Mouse (Mus musculus) T-cell, adult 2 months (primary cell): ENCODE results near the gene Flt3l.

Source experiments
- DNase-seq: peaks from one replicate; pipeline ENCODE4 v3.0.0; 2022; ENCODE audit warnings: low spot score

Gene Flt3l

DNA sequence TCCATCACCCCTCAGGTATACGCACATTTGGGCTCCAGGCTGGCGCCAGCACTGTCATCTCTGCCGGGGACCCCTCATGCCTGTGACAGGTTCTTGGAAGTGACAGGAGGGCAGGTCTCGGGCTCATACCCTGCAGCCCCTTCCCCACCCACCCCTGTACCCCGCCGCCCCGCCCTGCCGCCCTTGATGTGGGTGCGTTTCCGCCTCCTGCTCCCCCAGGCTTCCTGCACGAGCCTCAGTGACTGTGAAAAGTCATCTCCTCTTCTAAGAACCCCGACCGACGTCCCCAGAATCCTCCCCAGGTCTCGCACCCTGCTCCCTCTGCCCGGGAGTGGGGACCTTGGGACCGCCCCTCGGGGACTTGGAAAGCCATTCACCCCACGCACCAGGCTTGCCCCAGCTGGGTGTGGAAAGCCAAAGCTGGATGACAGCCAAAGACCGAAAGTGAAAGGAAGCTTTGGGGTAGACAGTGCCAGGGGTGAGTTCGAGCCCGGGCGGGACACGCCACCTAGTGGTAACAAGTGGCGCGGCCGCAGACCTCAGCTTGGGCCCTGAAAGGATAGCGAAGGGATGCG is at the start of gene Flt3l, which contains the start of gene Gm45713:
TSS of gene Flt3l (minus strand) at position 440 of the 575 bp plus-strand sequence.
TSS of gene Gm45713 (minus strand) at position 239 of the 575 bp plus-strand sequence.
- DNase-seq: peak; percentile 92

DNA sequence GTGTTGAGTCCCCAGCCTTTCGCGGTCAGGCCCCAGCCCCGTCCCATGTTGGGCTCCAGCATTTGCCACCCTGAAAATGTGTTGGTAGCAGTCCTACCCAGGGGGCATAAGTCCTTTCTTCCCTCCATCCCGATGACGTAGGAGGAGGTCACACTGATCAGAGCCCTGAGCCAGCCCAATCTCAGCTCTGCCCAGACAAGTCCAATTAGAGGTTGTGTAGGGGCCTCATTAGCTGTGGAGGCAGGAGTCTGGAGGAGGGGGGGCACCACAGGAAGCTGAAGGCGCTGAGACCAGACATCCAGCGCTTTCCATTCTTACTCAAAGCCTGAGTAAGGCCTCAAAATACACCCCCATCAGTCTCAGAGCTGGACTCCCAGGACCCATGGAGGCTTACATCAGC is 49.7 kb upstream of the Flt3l start:
- no peak for DNase-seq

DNA sequence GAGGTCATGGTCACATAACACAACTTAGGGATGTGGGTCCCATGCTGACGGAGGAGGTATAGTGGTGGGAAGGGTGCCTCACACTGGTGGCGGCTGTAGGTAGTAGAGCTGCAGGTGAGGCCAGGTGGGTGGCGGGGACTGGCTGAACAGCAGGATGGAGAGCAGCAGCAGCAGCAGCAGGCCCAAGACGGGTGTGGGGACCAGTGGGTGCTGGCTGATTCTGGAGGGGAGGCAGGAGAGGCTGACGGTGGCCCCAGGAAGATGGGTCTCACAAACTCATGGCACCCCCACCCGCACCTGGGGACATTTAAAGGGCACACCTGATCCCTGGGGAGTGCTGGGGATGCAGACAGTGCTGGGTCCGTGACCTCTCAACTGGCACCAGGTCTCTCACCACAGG is 47.4 kb upstream of the Flt3l start:
- DNase-seq: no peak

DNA sequence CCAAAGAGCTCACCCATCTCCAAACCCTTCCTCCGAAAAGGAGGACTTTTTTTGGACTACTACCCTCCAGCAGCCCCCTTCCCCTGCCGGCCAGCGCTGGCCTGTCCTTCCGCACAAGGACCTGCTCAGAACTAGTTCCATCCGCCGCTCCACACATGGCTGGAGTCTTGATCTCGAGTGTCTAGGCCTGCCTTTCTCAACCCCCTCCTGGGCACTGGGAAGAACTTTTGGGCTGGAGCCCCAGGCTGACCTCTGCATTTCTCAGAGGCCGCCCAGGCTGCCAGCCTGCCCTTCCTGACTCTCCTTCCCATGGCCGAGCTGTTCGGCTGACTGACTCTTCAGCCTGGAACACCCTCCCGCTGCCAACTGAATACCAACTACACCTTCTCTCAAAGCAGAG is 46.4 kb upstream of the Flt3l start:
- DNase-seq: no peak

DNA sequence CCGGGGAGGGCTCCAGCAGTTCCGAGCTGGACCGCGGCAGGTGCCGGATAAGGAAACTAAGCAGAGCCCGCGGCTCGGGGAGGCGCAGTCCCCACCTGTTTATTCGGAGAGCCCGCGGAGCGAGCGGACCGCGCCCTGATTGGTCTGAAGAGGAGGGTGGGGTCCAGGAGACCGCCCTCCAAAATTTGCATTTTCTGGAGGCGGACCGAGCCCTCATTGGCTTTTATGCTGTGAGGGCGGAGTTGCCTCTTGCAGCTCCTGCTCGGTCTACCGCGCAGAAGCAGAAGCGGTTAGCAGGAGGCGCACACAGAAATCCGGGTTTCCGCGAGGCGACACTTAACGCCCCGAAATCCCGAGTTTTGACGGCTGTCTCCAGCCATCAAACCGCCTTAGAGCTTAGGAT is 46.0 kb upstream of the Flt3l start:
- peak; percentile 84 for DNase-seq

DNA sequence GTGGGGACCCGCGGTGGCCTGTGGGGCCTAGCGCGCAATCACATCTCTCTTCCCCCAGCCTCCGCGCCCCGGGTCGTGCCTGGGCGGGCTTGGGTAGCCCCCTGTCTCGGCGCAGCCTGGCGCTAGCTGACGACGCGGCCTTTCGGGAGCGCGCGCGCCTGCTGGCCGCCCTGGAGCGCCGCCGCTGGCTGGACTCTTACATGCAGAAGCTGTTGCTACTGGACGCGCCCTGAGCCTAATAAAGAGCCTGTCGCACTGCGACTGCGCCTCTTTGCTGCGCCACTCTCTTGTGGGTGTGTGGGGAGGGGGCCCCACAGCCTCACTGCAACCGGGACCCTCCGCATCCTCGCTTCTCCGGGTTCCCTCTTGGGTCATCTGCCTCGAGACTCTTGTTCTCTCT is 45.3 kb upstream of the Flt3l start:
- DNase-seq: no peak

DNA sequence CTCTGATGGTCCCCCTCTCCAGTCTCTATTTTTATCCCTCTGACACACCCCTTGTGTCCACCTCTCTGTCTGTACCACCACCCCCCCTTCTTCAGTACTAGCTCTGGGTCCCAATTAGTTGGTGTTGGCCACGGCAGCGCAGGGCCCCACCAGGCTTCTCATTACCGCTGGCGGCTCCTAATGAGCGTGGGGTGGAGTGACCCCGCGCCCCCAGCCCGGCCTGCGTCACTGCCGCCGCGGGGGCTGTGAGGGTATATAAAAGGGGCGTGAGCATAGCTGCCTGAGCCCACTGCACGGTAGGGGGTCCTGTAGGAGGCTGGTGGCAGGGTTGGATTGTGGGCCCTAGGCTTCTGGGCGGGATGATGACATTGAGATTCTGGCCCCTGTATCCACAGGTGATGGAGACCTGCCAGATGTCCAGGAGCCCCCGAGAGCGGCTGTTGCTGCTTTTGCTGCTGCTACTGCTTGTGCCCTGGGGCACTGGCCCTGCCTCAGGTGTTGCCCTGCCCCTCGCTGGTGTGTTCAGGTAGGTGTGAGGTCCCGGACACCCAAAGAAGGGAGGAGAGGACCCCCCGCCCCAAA is 44.8 kb upstream of the Flt3l start, which contains the start of gene Pth2:
TSS of gene Pth2 (plus strand) at position 100 of the 582 bp plus-strand sequence.
- DNase-seq: no peak

DNA sequence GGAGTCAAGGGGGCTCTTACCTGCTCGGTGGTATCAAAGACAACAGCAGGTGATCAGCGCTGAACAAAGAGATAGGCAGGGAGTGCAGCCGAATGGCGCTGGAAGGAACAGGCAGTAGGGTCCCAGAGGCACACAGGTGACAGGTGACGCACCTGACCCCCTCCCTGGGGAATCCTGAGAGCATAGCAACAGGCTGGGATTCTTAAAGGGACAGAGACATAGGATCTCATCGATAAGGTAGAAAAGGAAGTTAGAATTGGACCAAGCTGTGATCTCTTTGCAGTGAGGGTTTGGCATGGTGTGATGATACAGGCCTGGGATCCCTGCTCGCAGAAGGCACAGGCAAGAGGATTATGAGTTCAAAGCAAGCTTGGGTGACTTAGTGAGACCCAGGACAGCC is 43.2 kb upstream of the Flt3l start, which contains the start of gene Gfy:
TSS of gene Gfy (minus strand) at position 101 of the 400 bp plus-strand sequence.
- no peak for DNase-seq

DNA sequence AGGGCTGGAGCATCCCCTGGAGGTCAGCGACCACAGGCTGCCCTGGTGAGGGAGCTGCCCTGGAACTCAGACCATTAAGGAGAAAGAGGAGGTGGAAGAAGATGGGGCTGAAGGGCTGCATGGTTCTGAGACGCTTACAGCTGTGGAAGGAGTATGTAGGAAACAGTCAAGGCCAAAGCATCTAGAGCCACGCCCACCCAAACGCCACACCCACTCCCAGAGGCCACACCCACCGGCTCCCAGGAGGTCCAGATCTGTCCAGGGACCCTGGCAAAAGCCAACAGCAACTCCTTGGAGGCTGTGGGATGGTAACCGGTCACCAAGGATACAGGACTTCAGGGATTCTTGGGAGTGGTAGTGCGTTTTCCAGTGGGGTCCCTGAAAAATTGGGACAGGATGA is 42.3 kb upstream of the Flt3l start:
- no peak for DNase-seq

DNA sequence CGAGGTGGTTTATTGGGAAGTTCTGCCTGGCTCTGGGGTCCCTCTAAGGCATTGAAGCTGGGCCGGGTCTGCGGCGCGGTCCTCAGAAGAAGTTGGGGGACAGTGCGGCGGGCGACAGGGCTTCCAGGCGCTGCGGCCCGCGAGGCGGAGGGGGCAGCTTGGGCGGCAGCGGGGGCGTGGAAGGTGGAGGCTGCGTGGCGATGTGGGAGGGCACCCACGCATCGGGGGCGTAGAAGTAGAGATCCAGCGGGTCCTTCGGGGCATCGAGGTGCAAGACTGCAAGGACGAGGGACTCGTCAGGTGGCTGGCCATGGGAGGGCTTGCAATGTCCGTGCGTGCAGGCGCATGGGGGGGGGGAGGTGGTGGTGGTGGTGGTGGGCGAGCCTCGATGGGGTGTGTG is 40.1 kb upstream of the Flt3l start:
- no peak for DNase-seq

DNA sequence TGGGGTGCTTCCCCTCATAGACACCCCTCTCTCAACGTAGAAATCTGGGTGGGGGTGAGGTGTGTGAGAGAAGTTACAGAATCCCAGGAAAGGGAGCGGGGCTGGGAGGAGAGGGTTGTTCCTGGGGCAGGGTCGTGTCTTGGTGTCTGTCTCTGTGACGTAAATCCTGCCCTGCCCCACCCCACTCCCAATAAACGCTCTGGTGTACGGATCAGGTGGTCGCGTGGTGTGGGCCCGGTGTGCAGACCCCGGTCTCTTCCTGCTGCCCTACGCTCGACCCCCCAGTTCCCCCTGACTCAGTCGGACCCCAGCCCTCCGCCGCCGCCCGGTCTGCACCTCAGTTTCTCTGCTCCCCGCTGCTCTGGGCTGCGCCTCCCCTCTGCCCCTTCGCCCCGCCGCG is 39.7 kb upstream of the Flt3l start:
- no peak for DNase-seq

DNA sequence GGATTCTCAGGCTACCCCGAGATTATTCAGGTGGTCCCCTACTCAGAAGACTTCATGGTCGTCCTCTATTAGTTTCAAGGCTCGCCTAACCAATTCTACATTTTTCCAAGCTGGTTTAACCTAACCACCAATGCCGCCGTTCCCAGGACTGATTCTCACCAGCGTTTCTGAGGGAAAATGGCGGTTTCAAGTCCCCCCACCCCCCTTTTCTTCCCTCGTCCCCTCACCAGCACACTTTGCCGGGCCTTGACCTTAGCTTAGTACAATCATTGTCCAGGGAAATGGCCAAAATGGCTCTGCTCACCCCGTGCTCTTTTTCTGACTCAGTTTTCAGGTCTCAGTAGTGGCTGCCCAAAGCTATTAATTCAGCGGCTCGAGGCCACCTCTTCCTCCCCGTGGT is 39.2 kb upstream of the Flt3l start:
- no peak for DNase-seq

DNA sequence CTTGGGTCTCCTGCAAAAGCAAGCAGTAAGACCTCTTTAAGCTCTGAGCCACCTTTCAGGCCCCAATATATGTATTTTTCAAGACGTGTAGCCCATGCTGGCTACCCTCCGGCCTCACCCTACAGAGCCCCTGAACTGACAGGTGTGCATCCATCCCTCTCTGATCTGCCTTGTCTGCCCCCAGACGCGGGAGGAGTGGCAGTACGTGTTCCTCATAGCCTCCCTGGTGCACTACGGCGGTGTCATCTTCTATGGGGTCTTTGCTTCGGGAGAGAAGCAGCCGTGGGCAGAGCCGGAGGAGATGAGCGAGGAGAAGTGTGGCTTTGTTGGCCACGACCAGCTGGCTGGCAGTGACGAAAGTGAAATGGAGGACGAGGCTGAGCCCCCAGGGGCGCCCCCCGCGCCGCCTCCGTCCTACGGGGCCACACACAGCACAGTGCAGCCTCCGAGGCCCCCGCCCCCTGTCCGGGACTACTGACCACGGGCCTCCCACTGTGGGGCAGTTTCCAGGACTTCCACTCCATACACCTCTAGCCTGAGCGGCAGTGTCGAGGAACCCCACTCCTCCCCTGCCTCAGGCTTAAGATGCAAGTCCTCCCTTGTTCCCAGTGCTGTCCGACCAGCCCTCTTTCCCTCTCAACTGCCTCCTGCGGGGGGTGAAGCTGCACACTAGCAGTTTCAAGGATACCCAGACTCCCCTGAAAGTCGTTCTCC is 38.5 kb upstream of the Flt3l start:
- DNase-seq: no peak

DNA sequence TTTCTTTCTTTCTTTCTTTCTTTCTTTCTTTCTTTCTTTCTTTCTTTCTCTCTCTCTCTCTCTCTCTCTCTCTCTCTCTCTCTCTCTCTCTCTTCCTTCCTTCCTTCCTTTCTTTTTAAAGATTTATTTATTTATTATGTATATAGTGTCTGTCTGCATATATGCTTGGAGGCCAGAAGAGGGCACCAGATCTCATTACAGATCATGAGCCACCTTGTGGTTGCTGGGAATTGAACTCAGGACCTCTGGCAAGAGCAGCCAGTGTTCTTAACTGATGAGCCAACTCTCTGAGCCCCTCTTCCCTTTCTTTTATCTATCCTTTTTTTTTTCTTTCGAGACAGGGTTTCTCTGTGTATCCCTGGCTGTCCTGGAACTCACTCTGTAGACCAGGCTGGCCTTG is 37.5 kb upstream of the Flt3l start:
- DNase-seq: peak; percentile 36

DNA sequence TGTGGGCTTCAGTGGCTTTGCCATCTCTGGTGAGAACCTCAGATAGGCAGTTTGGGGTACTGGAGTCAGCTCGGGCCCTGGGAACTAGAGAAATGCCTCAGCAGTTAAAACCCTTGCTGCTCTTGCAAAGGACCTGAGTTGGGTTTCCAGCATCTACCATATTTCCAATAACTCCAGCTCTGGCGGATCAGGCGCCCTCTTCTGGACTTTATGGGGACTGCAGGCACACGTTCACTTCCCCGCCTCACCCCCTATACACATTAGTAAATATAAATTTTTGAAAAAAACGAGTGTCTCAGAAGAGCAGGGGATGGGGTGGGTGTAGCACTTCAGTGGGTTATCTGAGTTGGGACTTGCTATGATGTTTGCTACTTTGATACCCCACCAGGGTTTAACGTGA is 36.7 kb upstream of the Flt3l start:
- DNase-seq: peak; percentile 37

DNA sequence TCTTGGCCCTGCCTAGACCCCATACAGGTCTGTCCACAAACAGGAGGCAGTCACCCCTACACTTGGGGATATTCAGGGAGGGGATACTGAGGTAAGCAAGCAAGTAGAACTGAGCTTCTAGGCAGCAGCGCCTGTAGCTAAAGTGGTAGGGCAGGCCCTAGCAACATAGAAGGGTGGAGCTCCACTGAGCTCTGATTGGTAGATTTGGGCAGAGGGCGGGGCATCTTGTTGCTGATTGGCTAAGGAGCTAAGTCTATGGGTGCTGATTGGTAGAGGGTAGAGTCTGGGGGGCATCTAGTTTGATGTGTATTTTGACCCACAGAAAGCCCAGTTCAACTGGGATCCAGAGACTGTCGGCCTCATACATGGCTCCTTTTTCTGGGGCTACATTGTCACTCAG is 33.3 kb upstream of the Flt3l start:
- no peak for DNase-seq

DNA sequence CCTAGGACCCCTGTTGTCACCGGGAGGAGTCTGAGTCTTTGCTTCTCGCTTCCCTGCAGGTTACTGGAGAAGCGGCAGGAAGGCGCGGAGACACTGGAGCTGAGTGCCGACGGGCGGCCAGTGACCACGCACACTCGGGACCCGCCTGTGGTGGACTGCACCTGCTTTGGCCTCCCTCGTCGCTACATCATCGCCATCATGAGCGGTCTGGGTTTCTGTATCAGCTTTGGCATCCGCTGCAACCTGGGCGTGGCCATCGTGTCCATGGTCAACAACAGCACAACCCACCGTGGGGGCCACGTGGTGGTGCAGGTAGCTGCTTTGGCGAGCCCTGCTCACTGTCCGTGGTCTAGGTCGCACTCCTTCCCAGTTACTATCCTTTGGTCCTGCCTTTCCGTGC is 32.4 kb upstream of the Flt3l start:
- no peak for DNase-seq

DNA sequence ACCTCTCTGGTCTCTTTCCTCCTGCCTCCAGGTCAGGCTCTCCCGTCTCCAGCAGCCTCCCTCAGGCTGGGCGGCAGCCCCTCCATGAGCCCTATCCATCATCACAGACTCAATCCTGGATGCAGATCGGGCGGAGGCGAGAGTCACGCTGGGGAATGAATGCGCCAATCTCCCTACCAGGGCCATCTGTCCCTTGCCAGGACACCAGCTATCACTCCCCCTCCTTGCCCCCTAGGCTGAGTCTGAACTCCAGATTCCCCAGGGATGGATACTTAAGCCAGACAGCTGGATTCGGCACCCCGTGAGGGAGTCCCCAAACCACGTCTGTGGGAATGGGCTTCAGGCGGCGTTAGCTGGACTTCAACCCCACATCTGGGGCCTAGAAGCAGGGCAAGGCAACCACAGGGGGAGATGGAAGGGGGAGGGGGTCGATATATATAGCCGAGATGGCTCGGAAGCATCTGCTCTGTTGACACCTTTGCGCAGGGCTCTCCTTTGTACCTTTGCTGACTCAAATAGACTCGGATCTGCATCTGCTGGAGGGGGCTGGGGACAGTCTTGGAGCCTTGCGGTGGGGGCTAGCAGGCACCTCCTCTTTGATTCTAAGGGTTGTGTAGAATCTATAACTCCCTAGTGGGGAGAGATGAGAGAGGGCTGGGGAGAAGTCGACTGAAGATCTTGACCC is 31.7 kb upstream of the Flt3l start:
- no peak for DNase-seq

DNA sequence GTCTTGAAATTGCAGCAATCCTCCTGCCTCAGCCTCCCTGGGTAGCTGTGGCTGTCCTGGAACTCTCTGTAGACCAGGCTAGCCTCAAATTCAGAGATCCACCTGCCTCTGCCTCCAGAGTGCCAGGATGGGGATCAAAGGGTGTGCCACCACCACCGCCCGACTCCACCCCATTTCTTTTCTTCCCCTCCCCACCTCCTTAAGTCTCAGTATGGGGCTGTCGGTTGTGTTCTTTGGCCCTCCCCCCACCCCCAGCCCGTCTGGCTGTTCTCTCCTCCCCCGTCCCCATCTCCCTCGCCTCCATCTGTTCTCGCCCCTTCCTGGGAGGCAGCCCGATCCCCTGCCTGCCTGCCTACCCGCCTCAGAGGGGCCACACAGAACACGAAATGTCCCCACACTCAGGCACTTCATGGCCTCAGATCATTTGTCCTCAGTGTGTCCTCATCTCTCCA is 30.7 kb upstream of the Flt3l start:
- DNase-seq: no peak

DNA sequence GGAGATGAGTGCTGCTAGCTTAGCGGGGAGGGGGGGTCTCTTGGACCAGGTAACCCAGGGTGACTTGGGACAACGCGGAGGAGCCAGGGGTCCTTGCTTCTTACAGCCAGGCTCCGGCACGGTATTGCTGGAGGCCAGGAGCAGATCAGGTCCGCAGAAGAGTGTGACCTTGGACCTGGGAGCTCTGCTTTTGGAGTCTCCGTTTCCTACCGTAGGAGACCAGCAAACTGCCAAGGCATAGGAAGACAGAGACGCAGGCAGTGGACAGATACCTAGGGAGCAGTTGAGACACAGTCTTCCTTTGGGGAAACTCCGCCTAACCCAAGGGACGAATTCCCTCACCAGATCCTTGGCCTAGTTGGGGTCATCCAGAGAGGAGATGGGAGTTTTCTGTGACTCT is 29.5 kb upstream of the Flt3l start:
- DNase-seq: no peak

DNA sequence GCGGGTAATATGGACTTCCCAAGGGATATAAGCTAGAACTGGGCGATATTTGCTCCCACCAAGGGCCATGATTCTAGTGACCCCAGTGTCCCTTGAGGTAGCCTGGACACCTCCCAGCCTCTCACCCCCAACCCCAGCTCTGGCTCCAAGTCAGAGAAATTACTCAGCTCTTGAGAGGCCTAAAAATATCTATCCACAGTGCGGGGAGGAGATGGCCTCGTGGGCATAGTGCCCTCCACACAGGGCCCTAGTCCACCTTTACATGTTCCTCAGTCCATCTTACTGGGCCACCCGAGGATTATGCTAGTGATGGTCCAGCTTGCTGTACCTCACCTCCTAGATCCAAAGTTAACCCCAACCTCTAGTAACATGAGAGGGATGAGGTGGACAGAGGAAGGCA is 28.6 kb upstream of the Flt3l start:
- DNase-seq: no peak

DNA sequence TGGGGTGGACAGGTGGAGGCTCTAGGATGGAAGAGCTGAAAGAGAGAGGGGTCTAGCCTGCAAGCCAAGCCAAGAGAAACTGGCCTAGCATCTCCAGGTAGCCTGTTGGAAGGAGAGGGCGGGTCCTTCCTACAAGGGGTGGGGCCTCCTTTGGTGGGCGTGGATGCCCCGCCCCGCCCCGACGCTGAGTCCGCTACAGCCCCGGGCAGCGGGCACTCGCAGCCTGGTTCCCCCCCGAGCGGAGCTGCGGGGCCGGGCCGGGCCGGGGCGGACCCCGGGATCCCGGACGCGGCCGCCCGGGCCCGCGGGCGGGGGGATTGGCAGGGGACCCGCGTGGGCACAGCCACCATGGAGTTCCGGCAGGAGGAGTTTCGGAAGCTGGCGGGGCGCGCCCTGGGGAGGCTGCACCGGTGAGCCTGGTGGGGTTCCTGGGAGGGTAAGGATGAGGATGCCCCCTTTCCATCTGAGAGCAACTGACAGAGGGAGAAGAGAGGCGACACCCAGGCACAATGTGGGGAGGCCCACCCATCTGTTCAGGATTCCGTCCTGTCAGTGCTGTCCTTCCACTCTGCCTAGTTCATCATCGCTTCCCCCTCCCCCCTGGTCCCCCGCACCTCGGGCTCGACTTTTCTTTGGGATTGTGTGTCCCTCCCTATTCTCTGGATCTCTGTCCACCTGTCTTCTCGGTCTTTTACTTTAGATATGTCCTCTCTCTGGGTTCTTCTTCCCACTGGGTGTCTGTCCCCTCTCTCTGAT is 27.7 kb upstream of the Flt3l start, which contains the start of gene Slc17a7:
TSS of gene Slc17a7 (plus strand) at position 215 of the 756 bp plus-strand sequence.
- DNase-seq: no peak
